Mouse (Mus musculus): Measurements from ENCODE around the gene Fam185a. TPM values are rescaled to one million over a fixed set of nuclear protein-coding genes. Genes with fewer than 3 reads are reported as not detected.

The Fam185a gene
- polyA plus RNA-seq, 1 experiment from 2014 or later, result 4.9 TPM

DNA sequence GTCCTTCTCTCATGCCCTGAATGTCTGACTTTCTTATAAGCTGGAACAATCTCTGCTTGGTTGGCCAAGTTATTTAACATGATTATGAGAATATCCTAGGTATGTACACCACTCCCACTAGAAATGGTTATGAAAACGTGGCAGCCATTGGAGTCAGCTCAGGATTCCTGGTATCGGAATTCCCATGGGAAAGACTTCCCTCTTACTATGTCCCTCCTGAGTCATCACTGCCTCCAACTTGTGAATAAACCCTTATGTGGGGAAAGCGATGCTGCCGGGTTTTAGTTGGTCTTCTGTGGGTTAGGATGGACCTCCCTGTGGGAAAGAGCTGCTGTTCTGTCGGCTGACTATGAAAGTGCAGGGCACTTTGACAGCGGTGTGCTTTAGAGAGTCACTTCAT lies 56.8 kb downstream of the Fam185a start:
- Histone ChIP-seq H3K9ac (ENCODE audit: low read depth, low read length) (no peak overlapping the region), H3K4me2 (ENCODE audit: low read length) (no peak overlapping the region), H3K4me1 (replicated peaks; ENCODE audit: insufficient read depth, low read length) (no peaks in the 10 kb centered on the region), H3K36me3 (ENCODE audit: insufficient read depth, low read length) (no peaks in the 10 kb centered on the region), H3K27me3 (ENCODE audit: insufficient read depth, low read length) (no peaks in the 10 kb centered on the region), H3K27ac (no peak overlapping the region), H3K9me3 (replicated peaks; ENCODE audit: low read length) (no peaks in the 10 kb centered on the region), H3K4me3 (replicated peaks; ENCODE audit: low read depth, low read length) (no peak overlapping the region)
- DNase-seq (ENCODE audit: low spot score), result no peak
- ATAC-seq (replicated peaks; ENCODE audit: low FRiP score, low read depth), result no peak
- no peak for TF ChIP-seq CTCF (IDR thresholded peaks at IDR 0.05; ENCODE audit: low read depth)
- WGBS, result 91% methylated on average over 6 of the region's 6 CpGs

DNA sequence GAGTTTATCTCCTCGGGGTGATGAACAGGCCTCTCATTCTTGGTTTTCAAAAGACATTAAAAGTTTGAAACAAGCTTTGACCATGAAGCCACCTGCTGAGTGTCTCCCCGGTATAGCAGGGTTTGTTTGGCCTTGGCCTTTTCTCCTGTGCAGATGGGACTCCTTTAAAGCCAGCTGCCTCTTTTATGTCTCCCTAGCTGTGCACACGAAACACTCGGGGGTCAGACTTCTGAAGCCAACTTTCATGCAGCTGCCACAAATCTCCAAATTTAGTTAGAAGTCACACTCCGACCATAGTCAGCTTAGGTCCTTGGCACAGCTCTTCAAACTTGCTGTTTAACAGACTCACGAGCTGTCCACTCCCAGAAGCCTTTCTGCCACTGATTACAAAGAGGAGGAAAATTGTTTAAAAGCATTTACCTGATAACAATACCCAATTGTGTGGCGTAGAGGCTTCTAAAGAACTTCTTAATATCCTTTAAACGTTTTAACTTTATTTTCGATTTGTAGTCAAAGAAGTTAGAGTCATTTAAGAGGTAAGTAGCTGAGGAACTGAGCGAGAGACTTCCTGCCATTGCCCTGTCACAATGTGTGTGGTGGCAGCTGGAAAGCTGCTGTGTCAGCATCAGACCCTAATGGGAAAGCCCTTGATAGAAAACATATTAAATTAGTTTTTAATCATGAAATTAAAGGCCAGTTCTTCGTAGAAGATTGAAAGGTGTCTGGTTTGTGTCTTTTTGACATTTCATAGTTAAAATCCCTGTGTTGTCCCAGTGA lies 57.9 kb downstream of the Fam185a start:
- Histone ChIP-seq H3K9ac (ENCODE audit: low read depth, low read length) (no peak overlapping the region), H3K4me1 (replicated peaks; ENCODE audit: insufficient read depth, low read length) (no peaks in the 10 kb centered on the region), H3K4me3 (replicated peaks; ENCODE audit: low read depth, low read length) (no peak overlapping the region), H3K4me2 (ENCODE audit: low read length) (no peak overlapping the region), H3K27me3 (ENCODE audit: insufficient read depth, low read length) (no peaks in the 10 kb centered on the region), H3K36me3 (ENCODE audit: insufficient read depth, low read length) (no peaks in the 10 kb centered on the region), H3K9me3 (replicated peaks; ENCODE audit: low read length) (no peaks in the 10 kb centered on the region), H3K27ac (no peak overlapping the region)
- ATAC-seq (replicated peaks; ENCODE audit: low FRiP score, low read depth) (no peak), DNase-seq (ENCODE audit: low spot score) (no peak)
- no peak for TF ChIP-seq CTCF (IDR thresholded peaks at IDR 0.05; ENCODE audit: low read depth)
- WGBS, result 58% methylated on average over 11 of the region's 11 CpGs

GRCm38 (mm10) chr5:21483275-21483674 lies 58.5 kb downstream of the Fam185a start:
- Histone ChIP-seq H3K27me3 (ENCODE audit: insufficient read depth, low read length) (no peaks in the 10 kb centered on the region), H3K27ac (no peak overlapping the region), H3K4me1 (replicated peaks; ENCODE audit: insufficient read depth, low read length) (no peaks in the 10 kb centered on the region), H3K4me2 (ENCODE audit: low read length) (no peak overlapping the region), H3K9me3 (replicated peaks; ENCODE audit: low read length) (no peaks in the 10 kb centered on the region), H3K4me3 (replicated peaks; ENCODE audit: low read depth, low read length) (no peak overlapping the region), H3K9ac (ENCODE audit: low read depth, low read length) (no peak overlapping the region), H3K36me3 (ENCODE audit: insufficient read depth, low read length) (no peaks in the 10 kb centered on the region)
- no peak for TF ChIP-seq CTCF (IDR thresholded peaks at IDR 0.05; ENCODE audit: low read depth)
- ATAC-seq (replicated peaks; ENCODE audit: low FRiP score, low read depth) (no peak), DNase-seq (ENCODE audit: low spot score) (no peak)
- WGBS, result 73% methylated on average over 8 of the region's 8 CpGs

DNA sequence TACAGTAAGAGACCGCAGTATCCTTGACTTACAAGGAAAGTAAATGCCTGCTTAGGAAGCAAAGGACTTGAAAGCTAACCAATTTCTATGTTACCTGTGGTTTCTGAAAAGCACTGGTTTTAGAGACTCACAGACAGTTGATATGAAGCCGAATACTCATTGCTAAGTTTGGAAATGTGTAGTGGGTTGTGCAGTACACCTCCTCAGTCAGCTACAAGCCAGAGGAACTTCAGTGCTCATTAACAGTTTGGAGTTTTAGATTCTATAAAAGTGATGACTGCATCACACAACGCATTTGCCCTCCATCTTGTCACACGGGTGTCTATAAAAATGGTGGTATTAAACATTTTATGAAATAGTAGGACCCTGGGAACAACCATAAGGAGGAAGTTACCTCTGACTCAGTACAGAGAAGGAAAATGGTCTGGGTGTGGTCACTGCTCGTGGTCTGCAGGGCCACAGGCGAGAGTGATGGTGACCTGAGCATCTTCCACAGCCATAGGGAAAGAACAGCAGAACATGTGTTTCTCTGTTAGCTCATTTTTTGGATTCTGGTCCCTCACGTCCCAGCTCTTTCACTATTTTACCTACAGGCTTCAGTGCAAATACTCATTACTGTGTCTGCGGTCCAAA lies 60.6 kb downstream of the Fam185a start:
- Histone ChIP-seq H3K36me3 (ENCODE audit: insufficient read depth, low read length) (no peaks in the 10 kb centered on the region), H3K4me3 (replicated peaks; ENCODE audit: low read depth, low read length) (no peak overlapping the region), H3K9ac (ENCODE audit: low read depth, low read length) (no peak overlapping the region), H3K27me3 (ENCODE audit: insufficient read depth, low read length) (no peaks in the 10 kb centered on the region), H3K4me2 (ENCODE audit: low read length) (no peak overlapping the region), H3K27ac (no peak overlapping the region), H3K9me3 (replicated peaks; ENCODE audit: low read length) (no peaks in the 10 kb centered on the region), H3K4me1 (replicated peaks; ENCODE audit: insufficient read depth, low read length) (no peaks in the 10 kb centered on the region)
- no peak for TF ChIP-seq CTCF (IDR thresholded peaks at IDR 0.05; ENCODE audit: low read depth)
- DNase-seq (ENCODE audit: low spot score) (no peak), ATAC-seq (replicated peaks; ENCODE audit: low FRiP score, low read depth) (no peak)
- WGBS, result 95% methylated on average over 8 of the region's 8 CpGs

DNA sequence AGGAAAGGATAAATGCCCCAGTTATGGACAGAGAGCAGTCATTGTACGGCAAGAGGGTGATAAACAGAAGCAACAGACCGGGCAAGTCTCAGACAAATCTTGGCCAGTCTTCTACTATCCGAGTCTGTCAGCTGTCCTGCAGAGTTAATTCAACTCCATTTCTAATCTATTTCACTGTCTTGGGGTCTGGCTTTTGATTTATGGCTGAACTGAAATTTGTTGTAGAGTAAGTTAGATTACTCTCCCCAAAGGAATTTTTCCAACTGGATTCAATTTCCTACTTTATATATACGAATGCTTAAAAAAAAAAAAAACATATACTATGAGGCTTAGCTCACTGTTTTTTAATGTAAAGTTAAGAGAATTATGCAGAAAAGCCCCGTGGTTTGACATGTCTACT lies 62.0 kb downstream of the Fam185a start:
- Histone ChIP-seq H3K36me3 (ENCODE audit: insufficient read depth, low read length) (no peaks in the 10 kb centered on the region), H3K9ac (ENCODE audit: low read depth, low read length) (no peak overlapping the region), H3K4me2 (ENCODE audit: low read length) (no peak overlapping the region), H3K4me1 (replicated peaks; ENCODE audit: insufficient read depth, low read length) (no peaks in the 10 kb centered on the region), H3K27ac (no peak overlapping the region), H3K9me3 (replicated peaks; ENCODE audit: low read length) (no peaks in the 10 kb centered on the region), H3K27me3 (ENCODE audit: insufficient read depth, low read length) (no peaks in the 10 kb centered on the region), H3K4me3 (replicated peaks; ENCODE audit: low read depth, low read length) (no peak overlapping the region)
- 59% methylated on average over 5 of the region's 5 CpGs for WGBS
- TF ChIP-seq CTCF (IDR thresholded peaks at IDR 0.05; ENCODE audit: low read depth), result no peak
- ATAC-seq (replicated peaks; ENCODE audit: low FRiP score, low read depth) (no peak), DNase-seq (ENCODE audit: low spot score) (no peak)

GRCm38 (mm10) chr5:21487306-21487705 lies 62.5 kb downstream of the Fam185a start:
- H3K36me3 ChIP-seq (ENCODE audit: insufficient read depth, low read length), result no peaks in the 10 kb centered on the region
- H3K4me2 ChIP-seq (ENCODE audit: low read length), result no peak overlapping the region
- no peaks in the 10 kb centered on the region for H3K9me3 ChIP-seq (replicated peaks; ENCODE audit: low read length)
- WGBS, result 60% methylated on average over 3 of the region's 3 CpGs
- H3K27me3 ChIP-seq (ENCODE audit: insufficient read depth, low read length), result no peaks in the 10 kb centered on the region
- TF ChIP-seq CTCF (IDR thresholded peaks at IDR 0.05; ENCODE audit: low read depth), result no peak
- H3K9ac ChIP-seq (ENCODE audit: low read depth, low read length), result no peak overlapping the region
- H3K4me1 ChIP-seq (replicated peaks; ENCODE audit: insufficient read depth, low read length), result no peaks in the 10 kb centered on the region
- DNase-seq (ENCODE audit: low spot score) (no peak), ATAC-seq (replicated peaks; ENCODE audit: low FRiP score, low read depth) (no peak)
- H3K27ac ChIP-seq, result no peak overlapping the region
- no peak overlapping the region for H3K4me3 ChIP-seq (replicated peaks; ENCODE audit: low read depth, low read length)

Data from kidney, postnatal 0 days (tissue).